Mouse (Mus musculus): ENCODE measurements around the gene Add2.

Add2 gene

DNA sequence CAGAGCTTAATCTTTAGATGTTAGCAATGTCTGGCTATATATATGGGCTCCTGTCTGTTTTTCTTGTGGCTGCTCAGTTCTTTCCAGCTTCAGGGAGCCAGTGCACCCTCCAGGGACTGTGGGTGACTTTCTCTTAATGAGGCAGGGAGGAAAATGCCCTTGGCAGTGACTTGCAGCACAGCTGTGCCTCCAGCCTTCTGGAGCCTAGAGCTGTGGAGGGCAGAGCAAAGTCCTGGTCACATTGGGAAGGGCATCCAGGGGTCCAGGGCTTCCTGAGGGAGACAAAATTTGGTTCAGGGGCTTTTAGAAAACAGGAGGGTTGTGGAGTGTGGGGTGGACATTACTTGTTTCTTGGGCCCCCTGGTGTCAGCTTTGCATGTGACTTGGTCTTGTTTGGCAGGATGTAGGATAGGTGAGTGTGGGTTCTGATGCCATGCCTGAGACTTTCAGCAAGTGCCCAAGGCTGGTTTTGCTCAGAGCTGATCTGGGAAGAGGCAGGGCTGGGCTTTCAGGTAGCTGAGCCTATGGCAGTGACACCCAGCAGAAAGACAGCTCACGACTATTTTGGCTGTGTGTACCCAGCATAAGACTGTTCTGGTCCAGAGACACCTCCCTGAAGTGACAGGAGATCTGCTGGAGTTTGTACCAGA is 50.0 kb downstream of the Add2 start:
- in situ Hi-C loops (cut with MboI, MseI) = no loop called here

GRCm38 (mm10) chr6:86079323-86079722 is 50.8 kb downstream of the Add2 start:
- in situ Hi-C loops (cut with MboI, MseI) = no loop called here

DNA sequence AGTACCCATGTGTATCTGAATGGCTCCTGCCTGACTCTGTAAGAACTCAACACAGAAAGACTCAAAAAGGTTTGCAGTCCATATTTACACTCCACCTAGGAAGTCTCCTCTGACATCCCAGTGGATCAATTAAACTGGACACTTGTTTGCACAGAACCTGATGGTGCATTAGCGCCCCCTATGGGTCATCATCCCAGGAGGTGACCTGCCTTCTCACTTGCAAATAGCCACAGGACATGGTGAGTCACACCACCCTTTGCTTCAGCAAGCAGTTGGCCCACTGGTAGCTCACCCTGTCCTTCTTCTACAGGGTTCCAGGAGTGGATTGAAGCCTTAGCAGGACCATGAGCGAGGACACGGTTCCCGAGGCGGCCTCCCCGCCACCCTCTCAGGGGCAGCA is 57.0 kb downstream of the Add2 start:
- in situ Hi-C loops (cut with MboI, MseI) = no loop called here

DNA sequence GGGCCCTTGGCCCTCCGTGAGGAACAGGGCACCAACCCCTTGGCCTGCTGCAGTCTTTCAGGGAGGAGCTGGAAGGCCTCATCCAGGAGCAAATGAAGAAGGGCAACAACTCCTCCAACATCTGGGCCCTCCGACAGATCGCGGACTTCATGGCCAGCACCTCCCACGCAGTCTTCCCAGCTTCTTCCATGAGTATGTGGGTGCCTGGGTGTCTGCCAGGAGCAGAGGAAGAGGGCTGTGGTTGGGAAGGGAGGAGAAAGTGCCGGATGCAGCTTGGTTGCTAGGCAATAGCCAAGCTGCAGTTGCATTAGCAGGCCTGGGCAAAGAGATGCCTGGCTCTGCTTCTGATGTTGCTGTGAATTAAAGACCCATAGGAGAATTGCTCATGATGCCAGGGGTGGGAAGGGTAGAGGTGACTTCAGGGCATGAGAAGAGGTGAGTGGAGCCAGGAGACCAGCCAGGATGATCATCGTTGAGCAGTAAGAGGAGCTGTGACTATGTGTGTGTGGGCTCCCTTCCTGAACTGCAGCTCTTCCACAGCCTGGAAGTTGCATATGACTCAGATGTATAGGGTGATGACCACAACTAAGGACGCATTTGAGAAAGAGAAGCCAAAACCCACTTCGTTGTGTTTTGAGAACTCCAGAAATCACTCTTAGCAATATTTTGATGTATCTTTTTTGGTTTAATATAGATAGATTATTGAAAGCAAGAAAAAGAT is 58.5 kb downstream of the Add2 start:
- in situ Hi-C loops (cut with MboI, MseI) = no loop called here

DNA sequence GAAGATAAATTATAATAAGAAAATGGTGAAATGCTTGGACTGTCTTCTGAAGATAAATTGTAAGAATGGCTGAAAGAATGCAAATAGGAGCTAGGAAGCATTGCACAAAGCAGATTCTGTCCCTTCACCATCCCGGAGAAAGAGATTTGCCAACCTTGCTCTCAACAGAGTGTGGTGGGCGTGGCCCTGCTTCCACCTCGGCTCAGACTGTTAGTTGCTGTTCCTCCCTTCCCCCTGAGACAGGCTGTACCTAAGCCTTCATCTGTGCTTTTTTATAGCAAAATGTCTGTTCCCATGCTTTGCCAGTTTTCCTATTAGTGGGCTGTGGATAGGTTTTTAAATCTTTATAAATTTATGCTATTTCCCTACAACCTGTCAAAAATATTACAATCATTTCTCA is 59.3 kb downstream of the Add2 start:
- in situ Hi-C loops (cut with MboI, MseI) = no loop called here

DNA sequence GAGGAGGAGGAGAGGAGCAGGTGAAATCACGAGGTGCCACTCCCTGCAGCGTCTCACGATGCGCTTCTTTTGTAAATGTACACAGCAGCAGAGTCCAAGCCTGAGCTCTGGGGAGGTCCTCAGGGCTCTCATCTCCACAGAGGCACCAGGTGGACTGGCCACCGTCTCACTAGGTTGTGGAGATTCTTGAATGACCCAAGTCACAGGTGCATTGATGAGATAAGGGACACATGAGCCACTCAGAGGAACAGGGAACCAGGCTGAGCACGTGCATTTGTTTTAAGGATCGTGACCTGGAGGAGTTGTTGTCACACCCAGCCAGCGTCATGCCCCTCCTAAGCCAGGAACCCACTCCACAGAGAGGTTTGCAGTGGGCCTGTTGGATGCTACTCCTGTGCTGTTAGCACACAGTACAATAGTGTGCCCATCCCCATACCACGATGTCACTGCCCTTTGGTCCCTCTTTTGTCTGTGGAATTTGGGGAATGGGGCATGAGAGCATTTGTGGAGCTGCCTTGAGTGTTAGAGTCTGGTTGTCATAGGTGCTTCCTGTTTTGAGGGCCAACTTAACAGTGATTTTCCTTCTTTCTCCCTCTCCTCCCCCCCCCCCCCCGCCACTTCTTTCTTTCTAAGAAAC is 65.8 kb downstream of the Add2 start:
- in situ Hi-C loops (cut with MboI, MseI) = no loop called here

- in situ Hi-C loops (cut with MboI, MseI) = no loop called here
Measured at GRCm38 (mm10) chr6:86095518-86095917, 67.0 kb downstream of the Add2 start.

DNA sequence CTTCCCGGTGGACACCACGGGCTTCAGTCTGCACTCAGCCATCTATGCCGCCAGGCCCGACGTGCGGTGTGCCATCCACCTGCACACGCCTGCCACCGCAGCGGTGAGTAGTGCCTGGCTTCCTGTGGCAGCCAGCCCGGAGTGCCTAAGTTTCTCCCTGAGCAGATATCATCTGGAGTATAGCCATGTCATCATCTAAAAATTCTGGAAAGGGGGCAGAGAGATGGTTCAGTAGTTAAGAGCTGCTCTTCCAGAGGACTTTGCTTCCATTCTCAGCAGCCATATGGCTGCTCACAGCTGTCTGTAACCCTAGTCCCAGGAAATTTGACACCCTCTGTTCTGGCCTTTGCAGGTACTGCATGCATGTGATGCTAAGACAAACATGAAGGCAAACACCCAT is 68.3 kb downstream of the Add2 start:
- in situ Hi-C loops (cut with MboI, MseI) = no loop called here

DNA sequence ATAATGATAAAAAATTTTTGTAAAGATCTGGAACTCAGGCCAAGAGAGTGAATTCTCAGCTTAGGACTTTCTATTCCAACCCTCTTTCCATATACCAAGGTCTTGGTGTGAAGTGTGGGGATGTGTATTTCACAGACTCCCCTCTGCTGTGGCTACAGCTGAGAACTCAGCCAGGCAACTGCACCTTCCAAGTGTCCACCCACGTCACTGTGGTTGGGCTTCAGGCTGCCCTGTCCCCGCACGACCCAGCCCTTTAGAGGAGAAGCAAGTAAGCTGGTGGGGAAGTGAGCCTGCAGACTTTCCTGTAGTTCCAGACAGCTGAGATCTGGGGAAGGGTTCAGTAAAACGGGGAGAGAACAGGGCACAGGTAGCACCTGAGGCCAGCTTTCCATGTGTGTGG is 68.7 kb downstream of the Add2 start:
- in situ Hi-C loops (cut with MboI, MseI) = no loop called here

DNA sequence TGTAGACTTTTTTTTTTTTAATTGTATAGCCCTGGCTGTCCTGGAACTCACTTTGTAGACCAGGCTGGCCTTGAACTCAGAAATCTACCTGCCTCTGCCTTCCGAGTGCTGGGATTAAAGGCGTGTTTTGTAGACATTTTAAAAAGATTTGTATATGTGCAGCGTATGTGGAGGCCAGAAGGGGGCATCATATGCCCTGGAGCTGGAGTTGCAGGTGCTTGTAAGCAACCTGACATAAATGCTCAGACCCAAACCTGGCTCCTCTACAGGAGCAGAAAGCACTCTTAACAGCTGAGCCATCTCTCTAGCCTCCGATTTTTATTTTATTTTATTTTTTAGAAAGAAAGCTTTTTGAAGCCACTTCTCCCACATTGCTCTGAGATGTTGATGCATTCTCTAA is 70.5 kb downstream of the Add2 start:
- in situ Hi-C loops (cut with MboI, MseI) = no loop called here

- in situ Hi-C loops (cut with MboI, MseI) = loop anchor here (10.0 to 25.0 kb wide), 2 partner anchors 236 to 1823 kb away; no protein-coding TSS in a partner anchor
Measured at GRCm38 (mm10) chr6:86101451-86101850, 73.0 kb downstream of the Add2 start.

- in situ Hi-C loops (cut with MboI, MseI) = loop anchor here (10.0 to 25.0 kb wide), 2 partner anchors 234 to 1822 kb away; no protein-coding TSS in a partner anchor
Measured at GRCm38 (mm10) chr6:86102874-86103273, 74.4 kb downstream of the Add2 start.

DNA sequence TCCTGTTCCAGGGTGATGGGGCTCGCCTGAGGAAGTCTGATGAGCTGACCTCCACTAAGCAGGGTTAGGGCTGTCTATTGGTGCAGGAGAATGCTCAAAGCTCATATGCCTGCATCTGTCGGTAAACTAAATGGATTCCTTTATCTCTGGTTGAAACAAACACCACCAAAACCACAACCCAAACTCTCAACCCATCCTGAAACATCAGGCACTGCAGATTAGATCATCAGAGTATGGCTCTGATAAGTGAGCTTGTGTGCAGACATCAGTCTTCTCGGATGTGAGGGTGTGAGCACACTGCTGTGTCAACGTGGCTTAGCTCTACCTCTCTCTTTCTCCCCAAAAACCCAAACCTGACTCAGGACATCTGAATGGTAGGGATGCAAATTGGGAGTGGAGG is 75.1 kb downstream of the Add2 start:
- in situ Hi-C loops (cut with MboI, MseI) = loop anchor here (10.0 to 25.0 kb wide), 2 partner anchors 234 to 1821 kb away; no protein-coding TSS in a partner anchor

DNA sequence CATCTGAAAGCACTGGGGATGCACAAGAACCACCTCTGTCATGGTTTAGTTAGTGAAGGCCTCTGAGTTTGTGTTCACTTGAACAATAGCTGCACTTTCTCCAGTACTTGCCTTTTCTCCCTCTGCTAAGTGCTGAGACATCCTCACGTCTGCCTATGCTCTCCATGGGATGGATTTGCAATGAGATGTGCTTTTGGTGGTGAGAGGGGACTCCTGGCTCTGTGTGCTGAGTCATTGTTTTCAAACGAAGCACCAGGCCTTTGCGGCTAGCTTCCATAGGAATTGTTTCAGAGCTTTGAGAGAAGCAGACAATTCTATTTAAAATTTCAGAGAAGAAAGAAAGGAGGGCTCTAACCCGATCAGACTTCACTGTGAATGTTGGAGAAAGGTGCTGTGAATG is 76.2 kb downstream of the Add2 start:
- in situ Hi-C loops (cut with MboI, MseI) = loop anchor here (10.0 to 25.0 kb wide), 2 partner anchors 233 to 1820 kb away; no protein-coding TSS in a partner anchor

DNA sequence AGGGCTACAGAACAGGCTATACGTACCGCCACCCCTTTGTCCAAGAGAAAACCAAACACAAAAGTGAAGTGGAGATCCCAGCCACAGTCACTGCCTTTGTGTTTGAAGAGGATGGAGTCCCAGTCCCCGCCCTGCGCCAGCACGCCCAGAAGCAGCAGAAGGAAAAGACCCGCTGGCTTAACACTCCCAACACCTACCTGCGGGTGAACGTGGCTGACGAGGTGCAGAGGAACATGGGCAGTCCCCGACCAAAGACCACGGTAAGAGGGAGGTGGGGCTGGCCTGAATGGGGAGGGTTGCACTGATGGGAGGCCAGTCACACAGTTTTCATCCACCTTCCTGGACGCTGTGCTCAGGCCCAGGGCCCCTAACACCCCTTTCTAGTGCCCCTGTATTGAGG is 77.6 kb downstream of the Add2 start:
- in situ Hi-C loops (cut with MboI, MseI) = loop anchor here (10.0 to 25.0 kb wide), 2 partner anchors 231 to 1819 kb away; no protein-coding TSS in a partner anchor

DNA sequence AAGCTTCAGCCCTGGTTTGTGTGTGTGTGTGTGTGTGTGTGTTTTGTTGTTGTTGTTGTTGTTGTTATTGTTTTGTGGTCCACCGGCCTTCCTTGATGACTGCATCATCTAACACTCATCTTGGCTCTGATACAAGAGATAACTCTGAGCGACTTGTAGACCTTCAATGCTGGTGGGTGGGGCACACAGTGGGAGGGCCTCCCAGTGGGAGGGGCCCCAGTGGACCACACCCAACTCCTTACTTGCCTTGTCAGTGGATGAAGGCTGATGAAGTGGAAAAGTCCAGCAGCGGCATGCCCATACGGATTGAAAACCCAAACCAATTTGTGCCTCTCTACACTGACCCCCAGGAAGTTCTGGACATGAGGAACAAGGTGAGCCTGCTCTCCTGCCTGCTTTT is 78.6 kb downstream of the Add2 start:
- in situ Hi-C loops (cut with MboI, MseI) = loop anchor here (10.0 to 25.0 kb wide), 2 partner anchors 230 to 1818 kb away; no protein-coding TSS in a partner anchor

GRCm38 (mm10) chr6:86115843-86116242 is 87.4 kb downstream of the Add2 start:
- in situ Hi-C loops (cut with MboI, MseI) = loop anchor here (10.0 to 25.0 kb wide), 2 partner anchors 221 to 779 kb away; no protein-coding TSS in a partner anchor

GRCm38 (mm10) chr6:86123057-86123456 is 94.6 kb downstream of the Add2 start:
- in situ Hi-C loops (cut with MboI, MseI) = loop anchor here (25.0 kb wide), 1 partner anchor 214 kb away; no protein-coding TSS in a partner anchor

DNA sequence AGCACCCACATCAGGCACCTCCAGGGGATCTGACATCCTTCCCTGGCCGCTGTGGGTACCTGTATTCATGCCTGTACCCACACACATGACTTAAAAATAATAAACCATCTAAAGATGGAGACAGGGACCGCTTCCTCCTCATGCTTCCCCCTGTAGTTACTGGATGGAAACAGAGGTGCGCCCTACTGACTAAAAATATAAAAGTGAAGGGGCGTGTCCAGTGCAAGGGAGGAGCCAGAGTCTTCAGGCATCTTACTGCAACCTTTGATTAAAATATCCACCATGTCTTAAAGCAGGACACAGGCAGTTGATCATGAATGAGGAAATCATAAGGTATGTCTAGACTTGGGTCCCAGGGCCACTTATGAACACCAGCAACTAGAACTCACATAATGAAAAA is 97.3 kb downstream of the Add2 start:
- in situ Hi-C loops (cut with MboI, MseI) = no loop called here

GRCm38 (mm10) chr6:86126953-86127581 is 98.6 kb downstream of the Add2 start:
- in situ Hi-C loops (cut with MboI, MseI) = no loop called here

- in situ Hi-C loops (cut with MboI, MseI) = no loop called here
Measured at GRCm38 (mm10) chr6:86128504-86128903, 100.0 kb downstream of the Add2 start.
